Mouse (Mus musculus) stomach, embryonic 15.5 days (tissue): ENCODE measurements around the gene Akap10. TPM values are rescaled to one million over a fixed set of nuclear protein-coding genes. Genes with fewer than 3 reads are reported as not detected.
A peak's percentile ranks its signal among the peaks of the same experiment; 100 is the strongest.
"Not testable (repeated sequence)": the region's sequence is repeated elsewhere in the genome, so short reads cannot be mapped to it uniquely, and the experiment has no call there.

Source experiments
- ATAC-seq: fragments of 200-750 bp; cut with Nextera tagmentation; 2 replicates; pipeline ENCODE4 v1.8.0; 2017; ENCODE audit warnings: low read depth, moderate number of reproducible peaks, moderate TSS enrichment; ENCODE audit not compliant: insufficient read depth, low FRiP score
- H3K27ac ChIP-seq: fragments of 300-500 bp; sonication (generic); 2 replicates; pipeline ENCODE4 v1.5.1; 2015; ENCODE audit warnings: mild to moderate bottlenecking, inconsistent platforms
- H3K27me3 ChIP-seq: fragments of 300-500 bp; sonication (generic); replicated peaks from 2 replicates; pipeline ENCODE4 v1.6.1; 2015; ENCODE audit warnings: inconsistent platforms
- H3K36me3 ChIP-seq: fragments of 300-500 bp; sonication (generic); 2 replicates; pipeline ENCODE4 v1.6.1; 2015; ENCODE audit warnings: inconsistent platforms
- H3K4me1 ChIP-seq: fragments of 300-500 bp; sonication (generic); 2 replicates; pipeline ENCODE4 v1.6.1; 2015; ENCODE audit warnings: inconsistent platforms
- H3K4me2 ChIP-seq: fragments of 300-500 bp; sonication (generic); 2 replicates; pipeline ENCODE4 v1.6.1; 2015; ENCODE audit warnings: mild to moderate bottlenecking, inconsistent platforms
- H3K4me3 ChIP-seq: fragments of 300-500 bp; sonication (generic); replicated peaks from 2 replicates; pipeline ENCODE4 v1.5.1; 2015; ENCODE audit warnings: inconsistent platforms
- H3K9ac ChIP-seq: fragments of 300-500 bp; sonication (generic); 2 replicates; pipeline ENCODE4 v1.6.1; 2015; ENCODE audit warnings: inconsistent platforms
- H3K9me3 ChIP-seq: fragments of 300-500 bp; sonication (generic); 2 replicates; pipeline ENCODE4 v1.6.1; 2016; ENCODE audit warnings: inconsistent platforms
- WGBS: fragments of 180-500 bp; shearing (Covaris S2); methylation state at CpG from one replicate; pipeline ENCODE4 v1.1.7; 2015; 5-methylcytosine and 5-hydroxymethylcytosine counted together
- polyA plus RNA-seq: library from polyadenylated mRNA; unstranded; fragments of >200 nt; fragmentation: Nextera tagmentation; extraction: Ambion mirVana; gene quantifications from 2 replicates; pipeline ENCODE4 v1.2.1, GENCODE M21; 2015

Akap10 gene
- 16.3 and 16.7 TPM in 2 replicates for polyA plus RNA-seq

GRCm38 (mm10) chr11:61930098-61930517, at the start of gene Akap10:
Akap10 (minus strand) TSS chr11:61930252.
- H3K36me3 ChIP-seq: no peaks in the 10 kb centered on the region
- peak; percentile 95 for ATAC-seq
- peak within 1 kb of the TSS; percentile 97 for H3K9ac ChIP-seq
- no peaks in the 10 kb centered on the region for H3K27me3 ChIP-seq
- 0 out of 2 replicates have a peak, but pooled peaks cover 9% of the 10 kb centered on the region for H3K4me1 ChIP-seq
- H3K27ac ChIP-seq: peak within 1 kb of the TSS; percentile 95
- H3K4me3 ChIP-seq: peak within 1 kb of the TSS; percentile 82
- no peaks in the 10 kb centered on the region for H3K9me3 ChIP-seq
- 0% methylated on average over 37 of the region's 43 CpGs for WGBS
- H3K4me2 ChIP-seq: peak within 1 kb of the TSS; percentile 73

- peak; percentile 73 for ATAC-seq
- H3K4me3 ChIP-seq: no peak overlapping the region
- no peak overlapping the region for H3K4me2 ChIP-seq
- 76% methylated on average over 1 of the region's 1 CpGs for WGBS
- H3K4me1 ChIP-seq: 0 out of 2 replicates have a peak, but pooled peaks cover 4% of the 10 kb centered on the region
- H3K27ac ChIP-seq: no peak overlapping the region
- H3K9me3 ChIP-seq: no peaks in the 10 kb centered on the region
- no peak overlapping the region for H3K9ac ChIP-seq
- no peaks in the 10 kb centered on the region for H3K27me3 ChIP-seq
- H3K36me3 ChIP-seq: no peaks in the 10 kb centered on the region
Measured at GRCm38 (mm10) chr11:61975783-61976182, 45.7 kb upstream of the Akap10 start.

GRCm38 (mm10) chr11:61974106-61974707, 44.2 kb upstream of the Akap10 start:
- 0 out of 2 replicates have a peak, but pooled peaks cover 4% of the 10 kb centered on the region for H3K4me1 ChIP-seq
- no peak overlapping the region for H3K4me3 ChIP-seq
- 52% methylated on average over 13 of the region's 13 CpGs for WGBS
- H3K36me3 ChIP-seq: no peaks in the 10 kb centered on the region
- ATAC-seq: no peak
- H3K9ac ChIP-seq: no peak overlapping the region
- H3K27ac ChIP-seq: no peak overlapping the region
- no peaks in the 10 kb centered on the region for H3K27me3 ChIP-seq
- no peak overlapping the region for H3K4me2 ChIP-seq
- no peaks in the 10 kb centered on the region for H3K9me3 ChIP-seq

- Histone ChIP-seq H3K9ac (no peak overlapping the region), H3K27ac (no peak overlapping the region), H3K9me3 (no peaks in the 10 kb centered on the region), H3K4me1 (0 out of 2 replicates have a peak, but pooled peaks cover 4% of the 10 kb centered on the region), H3K27me3 (no peaks in the 10 kb centered on the region), H3K4me2 (no peak overlapping the region), H3K4me3 (no peak overlapping the region), H3K36me3 (no peaks in the 10 kb centered on the region)
- ATAC-seq: no peak
- WGBS: 44% methylated on average over 7 of the region's 7 CpGs
Measured at GRCm38 (mm10) chr11:61971441-61972221, 41.6 kb upstream of the Akap10 start.

- Histone ChIP-seq H3K27ac (no peak overlapping the region), H3K4me3 (no peak overlapping the region), H3K4me2 (no peak overlapping the region), H3K36me3 (no peaks in the 10 kb centered on the region), H3K27me3 (no peaks in the 10 kb centered on the region), H3K9me3 (no peaks in the 10 kb centered on the region), H3K4me1 (0 out of 2 replicates have a peak, but pooled peaks cover 4% of the 10 kb centered on the region), H3K9ac (no peak overlapping the region)
- no peak for ATAC-seq
- WGBS: 49% methylated on average over 5 of the region's 5 CpGs
Measured at GRCm38 (mm10) chr11:61970901-61971300, 40.8 kb upstream of the Akap10 start.

GRCm38 (mm10) chr11:61968875-61969274, 38.8 kb upstream of the Akap10 start:
- peak; percentile 58; the same call in 1 of the 2 replicates for ATAC-seq
- H3K4me3 ChIP-seq: no peak overlapping the region
- H3K9ac ChIP-seq: no peak overlapping the region
- no peaks in the 10 kb centered on the region for H3K36me3 ChIP-seq
- H3K27me3 ChIP-seq: no peaks in the 10 kb centered on the region
- 89% methylated on average over 2 of the region's 2 CpGs for WGBS
- H3K27ac ChIP-seq: no peak overlapping the region
- no peak overlapping the region for H3K4me2 ChIP-seq
- H3K9me3 ChIP-seq: no peaks in the 10 kb centered on the region
- 0 out of 2 replicates have a peak, but pooled peaks cover under 1% of the 10 kb centered on the region for H3K4me1 ChIP-seq

GRCm38 (mm10) chr11:61967034-61967433, 37.0 kb upstream of the Akap10 start:
- Histone ChIP-seq H3K4me2 (no peak overlapping the region), H3K9me3 (no peaks in the 10 kb centered on the region), H3K27me3 (no peaks in the 10 kb centered on the region), H3K4me3 (no peak overlapping the region), H3K27ac (no peak overlapping the region), H3K9ac (no peak overlapping the region), H3K4me1 (no peaks in the 10 kb centered on the region), H3K36me3 (no peaks in the 10 kb centered on the region)
- ATAC-seq: no peak
- 78% methylated on average over 8 of the region's 8 CpGs for WGBS

GRCm38 (mm10) chr11:61964611-61965010, 34.6 kb upstream of the Akap10 start:
- H3K27ac ChIP-seq: no peak overlapping the region
- 90% methylated on average over 5 of the region's 5 CpGs for WGBS
- H3K4me1 ChIP-seq: no peaks in the 10 kb centered on the region
- no peak overlapping the region for H3K4me2 ChIP-seq
- no peak overlapping the region for H3K9ac ChIP-seq
- no peaks in the 10 kb centered on the region for H3K9me3 ChIP-seq
- no peak for ATAC-seq
- no peak overlapping the region for H3K4me3 ChIP-seq
- no peaks in the 10 kb centered on the region for H3K27me3 ChIP-seq
- H3K36me3 ChIP-seq: no peaks in the 10 kb centered on the region

- H3K27ac ChIP-seq: no peak overlapping the region
- no peaks in the 10 kb centered on the region for H3K4me1 ChIP-seq
- WGBS: 73% methylated on average over 3 of the region's 3 CpGs
- H3K36me3 ChIP-seq: no peaks in the 10 kb centered on the region
- ATAC-seq: no peak
- no peak overlapping the region for H3K4me3 ChIP-seq
- H3K9me3 ChIP-seq: no peaks in the 10 kb centered on the region
- no peak overlapping the region for H3K4me2 ChIP-seq
- no peak overlapping the region for H3K9ac ChIP-seq
- H3K27me3 ChIP-seq: peaks cover 5% of the 10 kb centered on the region
Measured at GRCm38 (mm10) chr11:61963193-61963592, 33.1 kb upstream of the Akap10 start.

GRCm38 (mm10) chr11:61962684-61963083, 32.6 kb upstream of the Akap10 start:
- Histone ChIP-seq H3K36me3 (no peaks in the 10 kb centered on the region), H3K27ac (no peak overlapping the region), H3K4me1 (no peaks in the 10 kb centered on the region), H3K4me3 (no peak overlapping the region), H3K9me3 (no peaks in the 10 kb centered on the region), H3K9ac (no peak overlapping the region), H3K4me2 (no peak overlapping the region), H3K27me3 (peaks cover 8% of the 10 kb centered on the region)
- ATAC-seq: no peak
- 65% methylated on average over 6 of the region's 6 CpGs for WGBS

GRCm38 (mm10) chr11:61960096-61960495, 30.0 kb upstream of the Akap10 start:
- Histone ChIP-seq H3K4me3 (no peak overlapping the region), H3K27ac (no peak overlapping the region), H3K4me2 (no peak overlapping the region), H3K4me1 (peaks cover 5% of the 10 kb centered on the region), H3K9ac (no peak overlapping the region), H3K9me3 (no peaks in the 10 kb centered on the region), H3K36me3 (no peaks in the 10 kb centered on the region), H3K27me3 (peaks cover 18% of the 10 kb centered on the region)
- no peak; the same call in 1 of the 2 replicates for ATAC-seq
- 77% methylated on average over 2 of the region's 2 CpGs for WGBS

GRCm38 (mm10) chr11:61958706-61959105, 28.7 kb upstream of the Akap10 start:
- ATAC-seq, H3K4me1 ChIP-seq, H3K9ac ChIP-seq, H3K36me3 ChIP-seq, H3K4me3 ChIP-seq, H3K9me3 ChIP-seq, H3K27ac ChIP-seq, H3K4me2 ChIP-seq: not testable (repeated sequence)
- peaks cover 18% of the 10 kb centered on the region for H3K27me3 ChIP-seq
- 64% methylated on average over 6 of the region's 6 CpGs for WGBS
